Mouse (Mus musculus) kidney, embryonic 14.5 days (tissue): ENCODE results near the gene Mllt1. TPM values are rescaled to one million over a fixed set of nuclear protein-coding genes. Genes with fewer than 3 reads are reported as not detected.

Experiments
- ATAC-seq: fragments of 200-750 bp; cut with Nextera tagmentation; 2 replicates; pipeline ENCODE4 v1.8.0; 2017; ENCODE audit warnings: moderate number of reproducible peaks, mild to moderate bottlenecking, moderate TSS enrichment, moderate library complexity; ENCODE audit not compliant: low FRiP score, low TSS enrichment
- H3K27ac ChIP-seq: fragments of 300-500 bp; sonication (generic); 2 replicates; pipeline ENCODE4 v1.5.1; 2014; ENCODE audit warnings: low read depth, mild to moderate bottlenecking, low read length, moderate library complexity, mixed read lengths
- H3K27me3 ChIP-seq: fragments of 300-500 bp; sonication (generic); 2 replicates; pipeline ENCODE4 v1.6.1; 2014; ENCODE audit warnings: mild to moderate bottlenecking, low read length; ENCODE audit not compliant: control insufficient read depth, insufficient read depth
- H3K36me3 ChIP-seq: fragments of 300-500 bp; sonication (generic); 2 replicates; pipeline ENCODE4 v1.6.1; 2014; ENCODE audit warnings: low read length, mixed read lengths; ENCODE audit not compliant: control insufficient read depth, insufficient read depth
- H3K4me1 ChIP-seq: fragments of 300-500 bp; sonication (generic); 2 replicates; pipeline ENCODE4 v1.6.1; 2014; ENCODE audit warnings: low read length, mixed read lengths; ENCODE audit not compliant: control insufficient read depth, insufficient read depth
- H3K4me2 ChIP-seq: fragments of 300-500 bp; sonication (generic); replicated peaks from 2 replicates; pipeline ENCODE4 v1.6.1; 2014; ENCODE audit warnings: low read depth, mild to moderate bottlenecking, low read length
- H3K4me3 ChIP-seq: fragments of 300-500 bp; sonication (generic); 2 replicates; pipeline ENCODE4 v1.5.1; 2014; ENCODE audit warnings: mild to moderate bottlenecking, low read length
- H3K9ac ChIP-seq: fragments of 300-500 bp; sonication (generic); 2 replicates; pipeline ENCODE4 v1.6.1; 2014; ENCODE audit warnings: low read depth, mild to moderate bottlenecking, low read length, moderate library complexity
- H3K9me3 ChIP-seq: fragments of 300-500 bp; sonication (generic); 2 replicates; pipeline ENCODE4 v1.6.1; 2016; ENCODE audit warnings: low read length; ENCODE audit not compliant: control insufficient read depth
- WGBS: fragments of 180-500 bp; shearing (Covaris S2); extraction: QIAGEN DNeasy Blood & Tissue Kit; methylation state at CpG from one replicate; pipeline ENCODE4 v1.1.7; 2014; 5-methylcytosine and 5-hydroxymethylcytosine counted together
- polyA plus RNA-seq: library from polyadenylated mRNA; unstranded; fragments of >200 nt; fragmentation: Nextera tagmentation; extraction: Ambion mirVana; gene quantifications from 2 replicates; pipeline ENCODE4 v1.2.1, GENCODE M21; 2014

Mllt1 gene
- polyA plus RNA-seq, 1 experiment from 2014 or later: 35.8 TPM

GRCm38 (mm10) chr17:56954871-56955270 is 19.7 kb upstream of the Mllt1 start:
- H3K4me2 ChIP-seq: no peak overlapping the region
- no peak overlapping the region for H3K9ac ChIP-seq
- H3K4me3 ChIP-seq: no peak overlapping the region
- H3K4me1 ChIP-seq: no peaks in the 10 kb centered on the region
- H3K27me3 ChIP-seq: no peaks in the 10 kb centered on the region
- 77% methylated on average over 7 of the region's 7 CpGs for WGBS
- H3K9me3 ChIP-seq: no peaks in the 10 kb centered on the region
- no peak for ATAC-seq
- no peaks in the 10 kb centered on the region for H3K36me3 ChIP-seq
- no peak overlapping the region for H3K27ac ChIP-seq

GRCm38 (mm10) chr17:56952639-56953038 is 17.4 kb upstream of the Mllt1 start:
- Histone ChIP-seq H3K36me3 (no peaks in the 10 kb centered on the region), H3K4me3 (no peak overlapping the region), H3K9me3 (no peaks in the 10 kb centered on the region), H3K9ac (no peak overlapping the region), H3K4me2 (no peak overlapping the region), H3K27me3 (no peaks in the 10 kb centered on the region), H3K4me1 (no peaks in the 10 kb centered on the region), H3K27ac (no peak overlapping the region)
- ATAC-seq: no peak
- 75% methylated on average over 1 of the region's 1 CpGs for WGBS

GRCm38 (mm10) chr17:56950915-56951314 is 15.7 kb upstream of the Mllt1 start:
- Histone ChIP-seq H3K36me3 (no peaks in the 10 kb centered on the region), H3K4me3 (no peak overlapping the region), H3K27ac (no peak overlapping the region), H3K4me2 (no peak overlapping the region), H3K9me3 (no peaks in the 10 kb centered on the region), H3K9ac (no peak overlapping the region), H3K27me3 (no peaks in the 10 kb centered on the region), H3K4me1 (no peaks in the 10 kb centered on the region)
- ATAC-seq: no peak; the same call in 1 of the 2 replicates
- WGBS: 16% methylated on average over 3 of the region's 3 CpGs

GRCm38 (mm10) chr17:56938751-56939150 is 3.5 kb upstream of the Mllt1 start:
- Histone ChIP-seq H3K4me2 (no peak overlapping the region), H3K27me3 (no peaks in the 10 kb centered on the region), H3K9ac (no peak overlapping the region), H3K36me3 (no peaks in the 10 kb centered on the region), H3K4me1 (peaks cover 8% of the 10 kb centered on the region), H3K4me3 (no peak overlapping the region), H3K27ac (no peak overlapping the region), H3K9me3 (peaks cover 2% of the 10 kb centered on the region; the same call in 1 of the 2 replicates)
- ATAC-seq: no peak
- 62% methylated on average over 4 of the region's 4 CpGs for WGBS

- Histone ChIP-seq H3K9ac (no peak overlapping the region), H3K27ac (no peak overlapping the region), H3K4me3 (no peak overlapping the region), H3K9me3 (0 out of 2 replicates have a peak, but pooled peaks cover 2% of the 10 kb centered on the region), H3K27me3 (no peaks in the 10 kb centered on the region), H3K36me3 (no peaks in the 10 kb centered on the region), H3K4me1 (peaks cover 17% of the 10 kb centered on the region), H3K4me2 (no peak overlapping the region)
- WGBS: 92% methylated on average over 7 of the region's 7 CpGs
- ATAC-seq: no peak
Observed at GRCm38 (mm10) chr17:56936731-56937130, 1.5 kb upstream of the Mllt1 start.

- ATAC-seq: peak; percentile 44
- Histone ChIP-seq H3K9me3 (no peaks in the 10 kb centered on the region), H3K4me3 (peak overlapping the region; percentile 96), H3K27ac (peak overlapping the region; percentile 62; the same call in 1 of the 2 replicates), H3K9ac (peak overlapping the region; percentile 95), H3K4me1 (peaks cover 17% of the 10 kb centered on the region), H3K4me2 (peak overlapping the region; percentile 90), H3K27me3 (no peaks in the 10 kb centered on the region), H3K36me3 (no peaks in the 10 kb centered on the region)
- WGBS: under 1% methylated on average over 39 of the region's 45 CpGs
Observed at GRCm38 (mm10) chr17:56934545-56935330, 477 bp downstream of the Mllt1 start.

GRCm38 (mm10) chr17:56933395-56933794 is 1.8 kb downstream of the Mllt1 start:
- no peak overlapping the region for H3K9ac ChIP-seq
- H3K4me2 ChIP-seq: peak overlapping the region; percentile 90; the same call in 1 of the 2 replicates
- no peak overlapping the region for H3K27ac ChIP-seq
- no peaks in the 10 kb centered on the region for H3K27me3 ChIP-seq
- no peaks in the 10 kb centered on the region for H3K36me3 ChIP-seq
- peaks cover 17% of the 10 kb centered on the region for H3K4me1 ChIP-seq
- no peaks in the 10 kb centered on the region for H3K9me3 ChIP-seq
- ATAC-seq: no peak
- H3K4me3 ChIP-seq: no peak overlapping the region
- 92% methylated on average over 2 of the region's 2 CpGs for WGBS

- no peaks in the 10 kb centered on the region for H3K27me3 ChIP-seq
- ATAC-seq: no peak
- no peak overlapping the region for H3K9ac ChIP-seq
- peaks cover 8% of the 10 kb centered on the region; the same call in 1 of the 2 replicates for H3K36me3 ChIP-seq
- no peaks in the 10 kb centered on the region for H3K9me3 ChIP-seq
- H3K4me3 ChIP-seq: no peak overlapping the region
- H3K27ac ChIP-seq: no peak overlapping the region
- no peak overlapping the region for H3K4me2 ChIP-seq
- 88% methylated on average over 8 of the region's 8 CpGs for WGBS
- peaks cover 20% of the 10 kb centered on the region for H3K4me1 ChIP-seq
Observed at GRCm38 (mm10) chr17:56930026-56930425, 5.2 kb downstream of the Mllt1 start.

- 87% methylated on average over 1 of the region's 1 CpGs for WGBS
Observed at GRCm38 (mm10) chr17:56929530-56929929, 5.7 kb downstream of the Mllt1 start.

More at GRCm38 (mm10) chr17:56929530-56929929, 5.7 kb downstream of the Mllt1 start:
- H3K9me3 ChIP-seq: no peaks in the 10 kb centered on the region
- H3K4me1 ChIP-seq: peaks cover 20% of the 10 kb centered on the region
- no peak overlapping the region for H3K4me2 ChIP-seq
- H3K27ac ChIP-seq: no peak overlapping the region
- H3K27me3 ChIP-seq: no peaks in the 10 kb centered on the region
- peaks cover 13% of the 10 kb centered on the region; the same call in 1 of the 2 replicates for H3K36me3 ChIP-seq
- no peak overlapping the region for H3K9ac ChIP-seq
- no peak for ATAC-seq
- no peak overlapping the region for H3K4me3 ChIP-seq
